Mouse (Mus musculus) right cerebral cortex, postnatal 10 days (tissue): Measurements from ENCODE around the gene Adcy5.

Experiments
- DNase-seq, 2 experiments: peaks; one replicate each; pipeline ENCODE4 v3.0.0; 2021; ENCODE audit warnings: low spot score in 2 of 2

The Adcy5 gene

DNA sequence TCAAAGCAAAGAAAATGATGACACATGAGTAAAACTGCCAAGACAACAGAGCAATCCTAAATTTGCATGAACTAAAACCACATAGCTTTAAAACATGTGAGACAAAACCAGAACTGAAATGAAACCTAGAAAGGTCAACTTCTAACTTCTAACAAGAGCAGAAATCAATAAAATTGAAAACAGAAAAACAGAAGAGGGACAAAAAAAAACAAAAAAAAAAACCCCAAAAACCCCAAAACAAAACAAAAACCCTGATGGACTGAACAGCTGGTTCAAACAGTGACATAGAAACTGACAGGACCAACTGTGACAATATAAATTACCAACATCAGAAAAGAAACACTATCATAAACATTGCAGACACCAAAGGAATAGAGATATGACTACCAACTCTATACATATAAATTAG lies 162.2 kb downstream of the Adcy5 start:
- DNase-seq = no peak

- no peak for DNase-seq
Measured at GRCm38 (mm10) chr16:35317460-35317859, 162.8 kb downstream of the Adcy5 start.

DNA sequence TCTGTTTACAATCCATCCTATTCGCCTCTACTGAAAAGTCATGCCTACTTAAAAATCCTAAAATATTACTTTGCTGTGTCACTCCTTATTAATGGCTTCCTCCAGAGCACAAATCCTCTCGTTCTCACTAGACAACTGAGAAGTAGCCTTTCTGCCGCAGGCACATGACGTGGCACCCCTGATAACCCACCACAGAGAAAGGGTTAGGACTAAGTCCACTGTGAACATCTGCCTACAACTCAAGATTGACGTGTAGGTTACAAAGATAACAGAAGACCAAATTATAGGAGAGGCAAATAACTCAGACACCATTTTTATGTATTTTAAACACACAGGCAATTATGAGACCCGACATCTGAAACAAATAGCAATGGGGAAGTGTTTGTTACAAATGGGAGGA lies 163.7 kb downstream of the Adcy5 start:
- DNase-seq = no peak

DNA sequence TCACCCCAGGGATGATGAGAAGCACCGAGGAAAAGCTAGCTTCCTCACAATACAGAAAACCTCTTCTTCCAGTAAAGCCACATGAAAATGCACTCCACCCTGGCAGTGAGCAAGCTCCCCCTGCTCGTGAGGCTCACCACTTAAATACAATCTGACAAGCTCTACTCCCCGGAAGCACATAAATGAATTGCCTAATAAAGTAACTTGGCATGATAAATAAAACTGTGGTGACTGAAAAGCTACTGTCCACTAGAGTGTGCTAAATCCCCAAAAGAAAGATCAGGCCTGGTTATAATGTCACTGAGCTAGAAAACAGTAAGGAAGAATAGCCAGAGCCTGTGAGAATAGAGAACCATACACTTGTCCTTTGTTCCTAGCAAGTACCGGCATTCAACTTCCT lies 164.7 kb downstream of the Adcy5 start:
- DNase-seq = no peak

GRCm38 (mm10) chr16:35319773-35320172 lies 165.1 kb downstream of the Adcy5 start:
- no peak for DNase-seq

DNA sequence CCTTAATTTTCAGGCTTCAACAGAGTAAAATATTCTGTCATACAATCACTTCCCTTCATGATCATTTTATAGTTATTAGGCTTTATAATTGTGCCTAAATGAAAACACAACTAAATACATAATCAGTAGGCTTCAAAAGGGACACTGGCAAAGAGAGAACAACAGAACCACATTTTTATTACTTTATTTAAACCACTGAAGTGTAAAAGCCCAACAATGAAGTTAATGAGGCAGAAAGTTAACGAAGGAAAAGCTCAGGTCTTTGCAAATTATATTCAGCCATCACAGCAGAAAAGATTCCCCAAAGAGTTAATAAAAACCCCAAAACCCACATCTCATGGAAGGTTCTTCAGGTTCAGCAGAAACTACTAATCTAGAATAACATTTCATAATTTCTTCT lies 175.8 kb downstream of the Adcy5 start:
- no peak for DNase-seq
